Mouse (Mus musculus): ENCODE measurements around the gene Fdps.

DNA sequence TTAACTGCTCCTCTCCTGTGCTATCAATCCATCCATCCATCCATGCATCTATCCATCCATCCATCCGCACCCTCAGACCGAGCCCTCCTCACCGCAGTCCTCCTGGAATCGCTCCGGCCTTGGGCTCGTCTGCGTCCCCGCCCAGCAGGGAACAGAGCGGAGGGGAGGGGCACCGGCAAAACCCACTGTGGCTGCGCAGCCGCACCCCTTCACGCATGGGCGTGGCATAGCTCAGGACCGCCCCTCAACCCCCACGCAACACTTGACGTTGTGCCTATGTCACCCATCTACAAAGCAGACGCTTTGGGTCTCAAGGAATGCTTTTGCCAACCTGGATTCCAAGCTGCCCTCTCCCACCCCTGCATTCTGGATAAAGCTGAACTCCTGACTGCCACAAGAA lies 8.6 kb downstream of the Fdps start, which contains the start of gene Rusc1:
- no peak for TF ChIP-seq CTCF (IDR thresholded peaks at IDR 0.05; ENCODE audit: borderline replicate concordance, control insufficient read depth, extremely low read depth, insufficient read depth, low read length, poor library complexity)
- no peak for TF ChIP-seq POLR2A (IDR thresholded peaks at IDR 0.05; ENCODE audit: control insufficient read depth, extremely low read depth, insufficient read depth, low read length, poor library complexity)

All from thymus, adult 2 months (tissue).